Mouse (Mus musculus) layer of hippocampus, postnatal 10 days (tissue): Measurements from ENCODE around the gene Foxp1. TPM values are rescaled to one million over a fixed set of nuclear protein-coding genes. Genes with fewer than 3 reads are reported as not detected.

Source experiments
- DNase-seq, 2 experiments: peaks; one replicate each; pipeline ENCODE4 v3.0.0; 2021; ENCODE audit warnings: low spot score in 2 of 2
- total RNA-seq, 2 experiments: library from RNA; stranded (reverse); gene quantifications; 2 replicates each; pipeline ENCODE4 v1.2.3; 2021

Gene Foxp1
- total RNA-seq, 2 experiments from 2014 or later: 139 to 149 TPM

GRCm38 (mm10) chr6:99443460-99443859 lies 79.1 kb downstream of the Foxp1 start:
- no peak for DNase-seq

- DNase-seq: no peak
Observed at GRCm38 (mm10) chr6:99441100-99441499, 81.4 kb downstream of the Foxp1 start.

GRCm38 (mm10) chr6:99440606-99441005 lies 81.9 kb downstream of the Foxp1 start:
- DNase-seq: no peak

- peak; percentile 27 to 37 for DNase-seq
Observed at GRCm38 (mm10) chr6:99439878-99440361, 82.6 kb downstream of the Foxp1 start.

- peak; percentile 19 to 40 for DNase-seq
Observed at GRCm38 (mm10) chr6:99439214-99439877, 83.2 kb downstream of the Foxp1 start.

- no peak for DNase-seq
Observed at GRCm38 (mm10) chr6:99436371-99436770, 86.2 kb downstream of the Foxp1 start.

GRCm38 (mm10) chr6:99435140-99435539 lies 87.4 kb downstream of the Foxp1 start:
- DNase-seq: no peak

- no peak for DNase-seq
Observed at GRCm38 (mm10) chr6:99433006-99433405, 89.5 kb downstream of the Foxp1 start.

- DNase-seq: no peak
Observed at GRCm38 (mm10) chr6:99431941-99432340, 90.6 kb downstream of the Foxp1 start.

GRCm38 (mm10) chr6:99430560-99430959 lies 92.0 kb downstream of the Foxp1 start:
- no peak for DNase-seq

GRCm38 (mm10) chr6:99429378-99430131 lies 93.0 kb downstream of the Foxp1 start:
- DNase-seq: no peak

GRCm38 (mm10) chr6:99428961-99429360 lies 93.6 kb downstream of the Foxp1 start:
- DNase-seq: no peak

GRCm38 (mm10) chr6:99427301-99427700 lies 95.2 kb downstream of the Foxp1 start:
- no peak for DNase-seq

GRCm38 (mm10) chr6:99425044-99425443 lies 97.5 kb downstream of the Foxp1 start:
- DNase-seq: no peak

GRCm38 (mm10) chr6:99420666-99421065 lies 101.9 kb downstream of the Foxp1 start:
- DNase-seq: no peak

- no peak for DNase-seq
Observed at GRCm38 (mm10) chr6:99412598-99412997, 109.9 kb downstream of the Foxp1 start.

GRCm38 (mm10) chr6:99409602-99410001 lies 112.9 kb downstream of the Foxp1 start:
- DNase-seq: no peak

- no peak for DNase-seq
Observed at GRCm38 (mm10) chr6:99408880-99409279, 113.6 kb downstream of the Foxp1 start.

GRCm38 (mm10) chr6:99403755-99404390 lies 118.6 kb downstream of the Foxp1 start:
- DNase-seq: no peak

- no peak for DNase-seq
Observed at GRCm38 (mm10) chr6:99402941-99403340, 119.6 kb downstream of the Foxp1 start.

- DNase-seq: no peak
Observed at GRCm38 (mm10) chr6:99402370-99402769, 120.2 kb downstream of the Foxp1 start.

GRCm38 (mm10) chr6:99401801-99402200 lies 120.7 kb downstream of the Foxp1 start:
- no peak for DNase-seq
